Mouse (Mus musculus) T-cell, adult 66 days (primary cell): Measurements from ENCODE around the gene E130208F15Rik. TPM values are rescaled to one million over a fixed set of nuclear protein-coding genes. Genes with fewer than 3 reads are reported as not detected.

ENCODE experiments used
- total RNA-seq, 2 experiments: library from RNA; stranded (reverse); gene quantifications; 3 replicates in 1 of 2; 4 replicates in 1 of 2; pipeline ENCODE4 v1.2.4; 2023

E130208F15Rik gene
- total RNA-seq: 1 to 10 TPM; 6.6 to 9.5 TPM

DNA sequence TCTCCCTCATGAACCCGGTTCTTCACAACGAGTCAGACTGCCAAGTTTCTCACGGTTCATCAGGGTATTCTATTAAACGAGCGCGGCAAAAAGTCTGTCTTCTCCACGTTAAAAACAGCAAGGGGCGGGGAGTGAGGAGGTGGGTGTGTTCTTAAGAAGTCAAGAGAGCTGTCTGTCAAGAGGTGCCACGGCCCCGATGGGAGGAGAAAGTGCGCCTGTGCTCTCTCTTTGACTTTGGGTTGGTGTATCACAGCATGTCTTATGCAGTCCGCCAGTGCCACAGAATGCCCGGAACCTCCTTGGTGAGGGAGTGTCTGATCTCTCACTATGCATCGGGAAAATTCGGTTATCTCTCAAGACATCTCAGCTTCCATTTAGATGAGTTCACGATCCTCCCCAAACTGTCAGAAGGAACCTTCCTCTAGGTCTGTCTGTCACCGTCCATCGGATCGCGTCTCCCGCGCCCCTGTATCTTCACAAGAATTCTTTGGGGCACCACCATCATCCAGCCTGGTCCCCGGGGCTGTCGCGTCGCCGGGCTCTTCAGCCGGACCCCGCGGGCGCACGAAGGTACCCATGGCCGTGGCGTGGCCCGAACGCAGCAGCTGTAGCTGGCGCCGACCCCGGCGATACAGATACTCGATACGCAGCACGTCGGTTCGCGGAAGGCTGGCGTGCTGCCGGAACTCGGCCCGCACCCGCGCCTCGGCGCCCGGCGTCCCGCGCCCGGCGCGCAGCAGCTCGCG is at the start of gene E130208F15Rik:
Gene E130208F15Rik (plus strand): TSS at position 202 of the 746 bp plus-strand sequence.

DNA sequence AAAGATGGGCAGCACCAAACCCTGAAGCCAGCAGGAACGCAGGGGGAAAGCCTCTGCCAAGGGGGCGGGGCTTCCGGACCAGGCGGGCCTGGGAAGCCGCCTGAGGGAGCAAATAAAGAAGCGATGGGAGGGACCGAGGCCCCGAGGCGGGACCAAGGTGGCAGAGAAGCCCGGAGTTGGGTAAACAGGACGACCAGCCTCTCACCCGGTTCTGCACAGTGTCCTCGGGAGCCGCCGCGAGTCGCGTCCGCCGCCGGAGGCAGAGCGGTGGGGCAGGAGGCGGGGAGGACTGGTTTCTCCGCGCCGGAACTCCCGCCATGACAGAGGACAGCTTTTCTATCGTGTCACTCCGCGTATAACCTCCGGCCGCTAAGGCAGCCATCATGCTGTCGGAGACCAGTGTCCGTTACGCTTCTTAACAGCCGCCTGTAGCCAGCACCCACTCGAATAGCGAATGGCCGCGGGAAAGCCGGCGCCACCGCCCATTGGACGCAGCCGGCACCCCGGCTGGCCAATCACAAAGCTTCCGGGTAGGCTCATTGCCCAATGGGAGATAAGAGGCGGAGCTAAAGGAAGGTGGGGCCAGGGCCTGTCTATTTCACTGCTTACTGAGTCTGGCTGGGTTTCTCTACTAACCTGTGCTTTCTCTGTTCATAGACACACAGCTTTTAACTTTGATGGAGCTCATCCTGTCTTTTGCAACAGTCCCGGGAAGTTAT is 41.4 kb upstream of the E130208F15Rik start, which contains the start of the genes Thap8 and Wdr62:
Gene Thap8 (plus strand): TSS at position 144 of the 719 bp plus-strand sequence.
Gene Wdr62 (minus strand): TSS at position 469 of the 719 bp plus-strand sequence.

DNA sequence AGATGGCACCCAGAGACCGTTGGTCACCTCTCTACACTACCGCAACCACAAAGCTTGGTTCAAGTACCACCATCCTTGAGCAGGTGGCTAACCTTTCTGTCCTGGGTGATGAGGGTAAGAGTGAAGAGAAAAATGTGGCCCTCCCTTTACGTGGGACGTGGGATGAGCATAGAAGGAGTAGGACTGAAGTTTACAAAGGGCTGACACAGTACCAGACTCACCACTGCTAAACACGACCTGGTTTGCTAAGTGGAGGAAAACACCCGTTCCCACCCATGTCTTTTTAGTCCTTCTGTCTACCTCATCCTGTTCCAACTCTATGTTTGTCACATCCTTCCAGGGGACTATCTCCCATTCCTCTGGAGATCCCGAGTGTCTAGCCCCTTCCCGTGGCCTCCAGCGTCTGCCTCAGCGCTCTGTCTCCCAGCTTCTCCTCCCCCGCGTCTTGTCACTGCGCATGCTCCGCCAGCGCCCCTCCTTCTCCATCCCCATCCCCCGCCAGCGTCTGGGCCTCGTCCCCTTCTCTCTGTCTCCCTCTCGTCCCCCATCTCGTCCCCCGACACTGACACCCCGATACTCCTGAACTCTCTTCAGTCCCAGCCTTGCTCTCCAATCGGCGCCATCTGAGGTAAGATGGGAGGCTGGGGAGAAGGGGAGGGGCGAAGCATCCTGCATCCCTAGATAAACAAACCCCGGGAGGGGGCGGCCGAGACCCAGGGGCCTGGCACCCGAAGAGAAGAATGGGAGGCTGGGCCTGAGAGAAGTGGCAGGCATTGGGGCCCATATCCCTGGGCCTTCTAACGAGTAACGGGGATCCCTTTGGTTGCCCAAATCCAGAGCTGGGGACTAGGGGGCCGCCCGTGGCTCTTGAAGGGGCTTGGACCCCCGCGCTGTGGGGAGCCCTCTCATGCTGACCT is 30.1 kb upstream of the E130208F15Rik start, which contains the start of gene Clip3:
Gene Clip3 (plus strand): TSS at position 514 of the 917 bp plus-strand sequence.

GRCm38 (mm10) chr7:30308076-30309005 is 13.2 kb upstream of the E130208F15Rik start, which contains the start of gene Alkbh6:
TSS of gene Alkbh6 (plus strand) at chr7:30308717.

DNA sequence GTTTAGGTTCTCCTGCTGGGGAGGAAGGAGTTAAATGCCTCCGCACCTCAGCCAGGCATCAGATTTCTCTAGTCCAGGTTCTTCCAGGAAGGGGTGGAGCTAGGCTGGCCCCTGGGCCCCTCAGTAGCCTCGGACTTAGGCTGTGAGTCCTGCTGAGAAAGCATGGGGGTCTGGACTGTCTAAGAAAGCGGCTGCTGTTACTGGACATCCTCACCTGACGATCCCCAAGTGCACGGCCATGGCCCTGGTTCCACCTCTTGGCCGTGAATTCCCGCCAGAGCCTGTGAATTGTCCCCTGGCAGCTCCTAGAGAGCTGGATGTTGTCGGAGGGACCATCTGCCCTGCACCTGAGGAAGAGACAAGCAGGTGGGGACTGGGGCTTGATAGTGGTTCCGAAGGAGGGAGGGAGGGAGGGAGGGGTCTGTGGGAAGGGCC is 6.8 kb upstream of the E130208F15Rik start, which contains the start of gene Syne4:
Gene Syne4 (plus strand): TSS at position 87 of the 435 bp plus-strand sequence.

DNA sequence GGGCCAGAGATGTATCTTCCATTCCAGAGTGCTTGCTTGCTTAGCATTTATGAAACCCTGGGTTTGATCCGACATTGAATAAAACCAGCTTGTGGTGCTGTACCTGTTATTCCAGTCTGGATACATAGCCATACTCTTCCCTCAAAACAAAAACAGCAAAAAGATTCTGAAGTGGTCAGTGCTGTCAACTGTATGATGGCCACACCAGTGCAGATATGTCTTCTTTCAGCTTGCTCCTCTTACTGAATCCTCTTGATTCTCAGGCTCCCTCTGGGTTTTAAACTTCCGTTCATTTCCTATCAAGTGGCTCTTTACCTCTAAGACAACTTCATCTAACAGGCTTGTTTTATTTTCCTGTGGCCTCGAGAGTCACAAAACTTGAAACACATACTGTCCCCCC is 2.3 kb downstream of the E130208F15Rik start, which contains the start of gene Sdhaf1:
Gene Sdhaf1 (minus strand): TSS at position 101 of the 400 bp plus-strand sequence.

DNA sequence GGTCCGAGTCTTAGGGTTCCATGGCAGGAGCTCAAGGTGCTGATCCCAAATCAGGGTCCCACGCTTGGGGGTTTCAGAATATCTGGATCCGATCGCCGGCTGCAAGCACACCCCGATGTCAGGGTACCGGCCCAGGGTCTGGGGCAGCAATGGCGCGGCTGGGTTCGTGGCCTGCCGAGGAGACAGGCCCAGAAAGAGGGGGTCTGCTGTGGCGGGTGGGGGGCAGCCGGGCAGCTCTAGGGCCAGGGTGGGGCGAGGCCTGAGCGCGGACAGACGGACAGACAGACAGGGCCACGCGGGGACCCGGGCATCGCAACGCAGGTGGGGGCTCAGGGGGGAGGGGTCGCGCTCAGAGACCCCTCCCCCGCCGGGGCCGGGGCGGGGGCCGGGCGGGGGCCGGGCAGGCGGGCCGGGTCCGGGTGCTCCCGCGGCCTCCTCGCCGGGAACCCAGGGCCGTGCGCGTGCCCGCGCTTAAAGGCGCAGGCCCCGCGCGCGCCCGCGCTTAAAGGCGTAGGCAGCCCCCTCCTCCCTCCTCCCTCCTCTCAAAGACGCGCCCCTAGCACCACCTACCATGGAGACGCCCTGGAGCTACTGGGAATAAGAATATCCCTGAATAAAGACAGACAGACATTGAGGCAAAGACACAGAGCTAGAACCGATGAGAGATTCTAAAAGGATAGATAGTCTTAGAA is 41.3 kb downstream of the E130208F15Rik start, which contains the start of gene Lrfn3:
Gene Lrfn3 (minus strand): TSS at position 121 of the 692 bp plus-strand sequence.

Other genes starting within 250 kb of the E130208F15Rik start
- gene Zfp82, start 248.8 kb upstream of the E130208F15Rik start, total RNA-seq: 1 to 10 TPM; 5.5 to 7.1 TPM
- gene Gm26920, start 231.3 kb upstream of the E130208F15Rik start, total RNA-seq: not detected
- gene Zfp566, start 231.2 kb upstream of the E130208F15Rik start, total RNA-seq: 10 to 100 TPM in 1 of 2 experiments, 1 to 10 TPM in 1; 7.1 to 10.5 TPM
- gene Zfp260, start 227.0 kb upstream of the E130208F15Rik start, total RNA-seq: 10 to 100 TPM; 50.5 to 60.3 TPM
- gene Zfp382, start 199.8 kb upstream of the E130208F15Rik start, total RNA-seq: 10 to 100 TPM; 11.6 to 16.6 TPM
- gene Zfp146, start 152.0 kb upstream of the E130208F15Rik start, total RNA-seq: 10 to 100 TPM; 53.4 to 56.2 TPM
- 1 to 10 TPM in 1 of 2 experiments, not detected in 1; 1.8 TPM for gene Cox7a1, start 137.6 kb upstream of the E130208F15Rik start, total RNA-seq
- gene Capns1, start 122.9 kb upstream of the E130208F15Rik start, total RNA-seq: 100 to 1,000 TPM; 155 to 167 TPM
- 10 to 100 TPM; 35.1 to 43.9 TPM for gene Polr2i, start 89.8 kb upstream of the E130208F15Rik start, total RNA-seq
- gene Tbcb, start 89.5 kb upstream of the E130208F15Rik start, total RNA-seq: 10 to 100 TPM; 26.0 to 27.3 TPM
- gene Ovol3, start 86.0 kb upstream of the E130208F15Rik start, total RNA-seq: not detected
- 1 to 10 TPM in 1 of 2 experiments, under 1 TPM in 1; 0.44 to 1.3 TPM for gene Thap8, start 41.6 kb upstream of the E130208F15Rik start, total RNA-seq
- 1 to 10 TPM; 4.0 to 8.4 TPM for gene Wdr62, start 41.3 kb upstream of the E130208F15Rik start, total RNA-seq
- under 1 TPM; 0.64 to 0.65 TPM for gene Clip3, start 30.0 kb upstream of the E130208F15Rik start, total RNA-seq
- 10 to 100 TPM; 39.8 to 42.3 TPM for gene Alkbh6, start 13.0 kb upstream of the E130208F15Rik start, total RNA-seq
- gene Syne4, start 6.9 kb upstream of the E130208F15Rik start, total RNA-seq: 1 to 10 TPM; 5.5 to 6.3 TPM
- 10 to 100 TPM in 1 of 2 experiments, 1 to 10 TPM in 1; 8.8 to 11.4 TPM for gene Sdhaf1, start 2.2 kb downstream of the E130208F15Rik start, total RNA-seq
- gene Lrfn3, start 41.0 kb downstream of the E130208F15Rik start, total RNA-seq: not detected
- 10 to 100 TPM; 10.7 to 27.3 TPM for gene Tyrobp, start 92.0 kb downstream of the E130208F15Rik start, total RNA-seq
- 100 to 1,000 TPM; 185 to 201 TPM for gene Hcst, start 98.1 kb downstream of the E130208F15Rik start, total RNA-seq
- gene Nfkbid, start 100.0 kb downstream of the E130208F15Rik start, total RNA-seq: 10 to 100 TPM; 40.1 to 45.7 TPM
- 1 to 10 TPM; 3.8 to 4.3 TPM for gene Aplp1, start 123.8 kb downstream of the E130208F15Rik start, total RNA-seq
- not detected for gene Kirrel2, start 135.9 kb downstream of the E130208F15Rik start, total RNA-seq
- gene Nphs1, start 136.6 kb downstream of the E130208F15Rik start, total RNA-seq: not detected
- gene Prodh2, start 171.9 kb downstream of the E130208F15Rik start, total RNA-seq: not detected
- gene Arhgap33, start 213.3 kb downstream of the E130208F15Rik start, total RNA-seq: 1 to 10 TPM; 3.3 to 6.3 TPM
- gene Hspb6, start 230.4 kb downstream of the E130208F15Rik start, total RNA-seq: 1 to 10 TPM; 2.0 to 2.3 TPM
- gene Proser3, start 230.6 kb downstream of the E130208F15Rik start, total RNA-seq: 10 to 100 TPM; 15.1 to 19.7 TPM
- 10 to 100 TPM; 38.3 to 46.3 TPM for gene Lin37, start 238.1 kb downstream of the E130208F15Rik start, total RNA-seq
- gene U2af1l4, start 241.6 kb downstream of the E130208F15Rik start, total RNA-seq: 10 to 100 TPM; 74.3 to 75.7 TPM
- gene Gm49396, start 241.6 kb downstream of the E130208F15Rik start, total RNA-seq: 10 to 100 TPM; 24.2 to 32.0 TPM
- 100 to 1,000 TPM; 127 to 151 TPM for gene Psenen, start 241.9 kb downstream of the E130208F15Rik start, total RNA-seq
- 10 to 100 TPM; 44.6 to 51.3 TPM for gene Igflr1, start 243.7 kb downstream of the E130208F15Rik start, total RNA-seq